Mouse (Mus musculus): ENCODE data around the gene Slc22a20. TPM values are rescaled to one million over a fixed set of nuclear protein-coding genes. Genes with fewer than 3 reads are reported as not detected.

Gene Slc22a20
- polyA plus RNA-seq, 1 experiment from 2014 or later: not detected

- Histone ChIP-seq H3K4me3 (replicated peaks; ENCODE audit: low read length) (no peak overlapping the region), H3K4me2 (ENCODE audit: low read depth, low read length) (no peak overlapping the region), H3K4me1 (ENCODE audit: control insufficient read depth, insufficient read depth, low read length) (peaks cover 9% of the 10 kb centered on the region), H3K27ac (ENCODE audit: low read length) (no peak overlapping the region), H3K9ac (ENCODE audit: low read length) (no peak overlapping the region), H3K27me3 (ENCODE audit: control insufficient read depth, insufficient read depth, low read length) (no peaks in the 10 kb centered on the region), H3K36me3 (ENCODE audit: control insufficient read depth, insufficient read depth, low read length) (0 out of 2 replicates have a peak, but pooled peaks cover 6% of the 10 kb centered on the region), H3K9me3 (replicated peaks; ENCODE audit: control insufficient read depth, low read length) (no peaks in the 10 kb centered on the region)
- no peak for ATAC-seq (ENCODE audit: insufficient read depth, low FRiP score)
- 80% methylated on average over 5 of the region's 5 CpGs for WGBS
Observed at GRCm38 (mm10) chr19:5957371-5957770, 28.6 kb downstream of the Slc22a20 start.

GRCm38 (mm10) chr19:5956685-5957084, 29.3 kb downstream of the Slc22a20 start:
- Histone ChIP-seq H3K27me3 (ENCODE audit: control insufficient read depth, insufficient read depth, low read length) (no peaks in the 10 kb centered on the region), H3K36me3 (ENCODE audit: control insufficient read depth, insufficient read depth, low read length) (0 out of 2 replicates have a peak, but pooled peaks cover 6% of the 10 kb centered on the region), H3K4me2 (ENCODE audit: low read depth, low read length) (no peak overlapping the region), H3K9ac (ENCODE audit: low read length) (no peak overlapping the region), H3K4me3 (replicated peaks; ENCODE audit: low read length) (no peak overlapping the region), H3K27ac (ENCODE audit: low read length) (peak overlapping the region; percentile 90; the same call in 1 of the 2 replicates), H3K4me1 (ENCODE audit: control insufficient read depth, insufficient read depth, low read length) (peaks cover 8% of the 10 kb centered on the region), H3K9me3 (replicated peaks; ENCODE audit: control insufficient read depth, low read length) (no peaks in the 10 kb centered on the region)
- ATAC-seq (ENCODE audit: insufficient read depth, low FRiP score): peak; percentile 54; the same call in 1 of the 2 replicates
- WGBS: 25% methylated on average over 3 of the region's 3 CpGs

- Histone ChIP-seq H3K9me3 (replicated peaks; ENCODE audit: control insufficient read depth, low read length) (no peaks in the 10 kb centered on the region), H3K27ac (ENCODE audit: low read length) (peak overlapping the region; percentile 90), H3K4me3 (replicated peaks; ENCODE audit: low read length) (peak overlapping the region; percentile 26), H3K36me3 (ENCODE audit: control insufficient read depth, insufficient read depth, low read length) (0 out of 2 replicates have a peak, but pooled peaks cover 4% of the 10 kb centered on the region), H3K4me1 (ENCODE audit: control insufficient read depth, insufficient read depth, low read length) (peaks cover 8% of the 10 kb centered on the region), H3K27me3 (ENCODE audit: control insufficient read depth, insufficient read depth, low read length) (no peaks in the 10 kb centered on the region), H3K9ac (ENCODE audit: low read length) (peak overlapping the region; percentile 33; the same call in 1 of the 2 replicates), H3K4me2 (ENCODE audit: low read depth, low read length) (peak overlapping the region; percentile 45)
- WGBS: 57% methylated on average over 28 of the region's 28 CpGs
- ATAC-seq (ENCODE audit: insufficient read depth, low FRiP score): peak; percentile 49; the same call in 1 of the 2 replicates
Observed at GRCm38 (mm10) chr19:5955704-5956670, 30.0 kb downstream of the Slc22a20 start.

DNA sequence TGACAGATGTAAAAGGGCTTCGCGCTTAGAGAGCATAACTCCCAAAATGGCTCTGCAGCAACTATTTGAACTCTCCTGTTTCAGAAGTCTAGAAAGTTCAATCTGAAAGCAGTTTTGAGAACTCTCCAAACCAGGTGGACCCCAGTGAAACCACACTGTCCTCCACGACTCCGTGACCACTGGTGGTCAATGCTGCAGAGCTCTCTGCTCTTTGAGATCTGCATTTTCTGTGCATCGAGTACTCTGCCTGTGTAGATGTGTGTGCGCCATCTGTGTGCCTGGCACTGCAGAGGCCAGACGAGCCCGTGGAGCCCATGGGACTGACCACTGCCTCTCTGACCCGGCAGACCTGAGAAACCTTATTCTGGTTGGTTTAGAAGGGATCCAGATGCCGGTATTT, 31.0 kb downstream of the Slc22a20 start:
- H3K9ac ChIP-seq (ENCODE audit: low read length): 0 out of 2 replicates have a peak overlapping the region, but pooled peaks have one; percentile 8
- WGBS: 82% methylated on average over 10 of the region's 10 CpGs
- 0 out of 2 replicates have a peak overlapping the region, but pooled peaks have one; percentile 13 for H3K4me2 ChIP-seq (ENCODE audit: low read depth, low read length)
- H3K4me3 ChIP-seq (replicated peaks; ENCODE audit: low read length): no peak overlapping the region
- H3K9me3 ChIP-seq (replicated peaks; ENCODE audit: control insufficient read depth, low read length): no peaks in the 10 kb centered on the region
- 0 out of 2 replicates have a peak, but pooled peaks cover 2% of the 10 kb centered on the region for H3K36me3 ChIP-seq (ENCODE audit: control insufficient read depth, insufficient read depth, low read length)
- ATAC-seq (ENCODE audit: insufficient read depth, low FRiP score): no peak
- peak overlapping the region; percentile 90 for H3K27ac ChIP-seq (ENCODE audit: low read length)
- peaks cover 8% of the 10 kb centered on the region; the same call in 1 of the 2 replicates for H3K4me1 ChIP-seq (ENCODE audit: control insufficient read depth, insufficient read depth, low read length)
- H3K27me3 ChIP-seq (ENCODE audit: control insufficient read depth, insufficient read depth, low read length): no peaks in the 10 kb centered on the region

GRCm38 (mm10) chr19:5954031-5954710, 31.8 kb downstream of the Slc22a20 start:
- Histone ChIP-seq H3K36me3 (ENCODE audit: control insufficient read depth, insufficient read depth, low read length) (0 out of 2 replicates have a peak, but pooled peaks cover 5% of the 10 kb centered on the region), H3K4me3 (replicated peaks; ENCODE audit: low read length) (no peak overlapping the region), H3K27ac (ENCODE audit: low read length) (peak overlapping the region; percentile 90), H3K27me3 (ENCODE audit: control insufficient read depth, insufficient read depth, low read length) (no peaks in the 10 kb centered on the region), H3K9me3 (replicated peaks; ENCODE audit: control insufficient read depth, low read length) (no peaks in the 10 kb centered on the region), H3K4me2 (ENCODE audit: low read depth, low read length) (no peak overlapping the region), H3K4me1 (ENCODE audit: control insufficient read depth, insufficient read depth, low read length) (peaks cover 8% of the 10 kb centered on the region; the same call in 1 of the 2 replicates), H3K9ac (ENCODE audit: low read length) (no peak overlapping the region)
- 73% methylated on average over 22 of the region's 22 CpGs for WGBS
- ATAC-seq (ENCODE audit: insufficient read depth, low FRiP score): no peak

GRCm38 (mm10) chr19:5953201-5953770, 32.7 kb downstream of the Slc22a20 start:
- 93% methylated on average over 19 of the region's 19 CpGs for WGBS
- ATAC-seq (ENCODE audit: insufficient read depth, low FRiP score): no peak
- Histone ChIP-seq H3K4me2 (ENCODE audit: low read depth, low read length) (no peak overlapping the region), H3K27me3 (ENCODE audit: control insufficient read depth, insufficient read depth, low read length) (no peaks in the 10 kb centered on the region), H3K9ac (ENCODE audit: low read length) (no peak overlapping the region), H3K9me3 (replicated peaks; ENCODE audit: control insufficient read depth, low read length) (no peaks in the 10 kb centered on the region), H3K4me1 (ENCODE audit: control insufficient read depth, insufficient read depth, low read length) (peaks cover 8% of the 10 kb centered on the region; the same call in 1 of the 2 replicates), H3K27ac (ENCODE audit: low read length) (no peak overlapping the region), H3K4me3 (replicated peaks; ENCODE audit: low read length) (no peak overlapping the region), H3K36me3 (ENCODE audit: control insufficient read depth, insufficient read depth, low read length) (0 out of 2 replicates have a peak, but pooled peaks cover 5% of the 10 kb centered on the region)

GRCm38 (mm10) chr19:5952071-5952691, 33.8 kb downstream of the Slc22a20 start:
- peak overlapping the region; percentile 53; the same call in 1 of the 2 replicates for H3K27ac ChIP-seq (ENCODE audit: low read length)
- H3K9me3 ChIP-seq (replicated peaks; ENCODE audit: control insufficient read depth, low read length): no peaks in the 10 kb centered on the region
- H3K4me1 ChIP-seq (ENCODE audit: control insufficient read depth, insufficient read depth, low read length): peaks cover 8% of the 10 kb centered on the region; the same call in 1 of the 2 replicates
- no peak overlapping the region for H3K4me3 ChIP-seq (replicated peaks; ENCODE audit: low read length)
- H3K36me3 ChIP-seq (ENCODE audit: control insufficient read depth, insufficient read depth, low read length): 0 out of 2 replicates have a peak, but pooled peaks cover 3% of the 10 kb centered on the region
- H3K4me2 ChIP-seq (ENCODE audit: low read depth, low read length): no peak overlapping the region
- ATAC-seq (ENCODE audit: insufficient read depth, low FRiP score): peak; percentile 34
- H3K27me3 ChIP-seq (ENCODE audit: control insufficient read depth, insufficient read depth, low read length): no peaks in the 10 kb centered on the region
- H3K9ac ChIP-seq (ENCODE audit: low read length): no peak overlapping the region; the same call in 1 of the 2 replicates
- 73% methylated on average over 13 of the region's 13 CpGs for WGBS

DNA sequence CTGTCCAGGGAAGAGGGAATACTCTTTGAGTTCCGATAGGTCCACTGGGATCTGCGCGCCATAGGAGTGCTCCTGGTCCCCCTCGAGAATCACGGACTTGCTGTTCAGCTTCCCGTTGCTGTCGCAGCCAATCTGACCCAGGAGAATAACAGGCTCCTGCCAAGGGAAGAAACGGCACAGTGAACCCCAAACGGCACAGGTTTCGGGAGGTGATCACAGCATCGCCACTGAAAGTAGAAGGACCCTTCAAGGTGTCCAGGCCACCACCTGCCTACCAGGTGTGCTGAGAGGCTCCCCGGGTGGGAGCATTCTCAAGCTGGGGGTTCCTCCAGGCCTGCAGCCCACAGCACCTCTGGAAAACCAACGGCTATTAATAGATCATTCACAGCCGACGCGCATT, 34.3 kb downstream of the Slc22a20 start:
- Histone ChIP-seq H3K4me3 (replicated peaks; ENCODE audit: low read length) (no peak overlapping the region), H3K9me3 (replicated peaks; ENCODE audit: control insufficient read depth, low read length) (no peaks in the 10 kb centered on the region), H3K4me2 (ENCODE audit: low read depth, low read length) (no peak overlapping the region), H3K27me3 (ENCODE audit: control insufficient read depth, insufficient read depth, low read length) (no peaks in the 10 kb centered on the region), H3K9ac (ENCODE audit: low read length) (no peak overlapping the region), H3K4me1 (ENCODE audit: control insufficient read depth, insufficient read depth, low read length) (peaks cover 8% of the 10 kb centered on the region; the same call in 1 of the 2 replicates), H3K27ac (ENCODE audit: low read length) (peak overlapping the region; percentile 31; the same call in 1 of the 2 replicates), H3K36me3 (ENCODE audit: control insufficient read depth, insufficient read depth, low read length) (0 out of 2 replicates have a peak, but pooled peaks cover 3% of the 10 kb centered on the region)
- WGBS: 84% methylated on average over 16 of the region's 16 CpGs
- ATAC-seq (ENCODE audit: insufficient read depth, low FRiP score): no peak

Measured in stomach, embryonic 16.5 days (tissue).